In the genomic region with DNA sequence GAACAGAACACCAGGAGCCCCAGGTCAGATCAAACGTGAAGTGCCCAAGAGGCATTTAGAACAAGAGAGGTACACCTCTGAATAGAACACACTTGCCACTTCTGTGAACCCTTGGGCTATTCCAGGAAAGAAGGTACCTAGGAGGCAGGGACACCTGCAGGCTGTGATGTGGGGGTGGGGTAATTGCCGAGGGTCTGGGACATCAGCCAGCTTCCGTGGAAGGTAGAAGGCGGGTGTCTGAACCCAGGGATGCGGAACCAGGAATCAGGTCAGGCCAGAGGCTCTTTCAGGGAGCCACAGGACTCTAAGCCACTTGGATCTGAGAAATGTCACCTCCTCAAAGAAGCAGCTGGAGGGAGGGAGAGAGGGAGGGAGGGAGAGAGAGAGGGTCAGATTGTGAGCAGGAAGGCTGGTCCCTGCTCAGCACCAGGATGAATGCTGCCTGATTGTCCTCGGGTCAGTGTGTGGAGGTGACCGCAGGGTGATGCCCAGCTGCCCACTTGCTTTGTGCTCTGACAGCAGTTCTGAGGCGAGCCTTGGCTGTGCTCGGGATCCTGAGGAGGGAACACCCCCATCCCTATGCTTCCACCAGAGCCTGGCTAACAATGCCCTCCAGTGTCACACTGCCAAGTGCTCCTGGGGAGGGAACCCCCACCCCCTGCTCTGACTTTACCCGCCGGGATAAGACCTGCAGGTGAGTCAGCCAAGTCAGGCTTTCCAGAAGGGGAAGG, we compare ENCODE assay signal across 15 mouse cellular contexts. TPM values are rescaled to one million over a fixed set of nuclear protein-coding genes. Genes with fewer than 3 reads are reported as not detected.
DNase-seq lines count a peak whose midpoint lies in the region; ATAC-seq and TF ChIP-seq lines count a peak whose summit lies in the region.
"Had no signal": no experiment of that assay in that cellular context is flagged by ENCODE, and none has a peak within 500 bp of the region (broad histone marks: within the 10 kb centered on the region; RNA-seq: fewer than 3 reads in every experiment).

No protein-coding gene starts in this region.

- H3K27ac ChIP-seq in cerebellum, adult 2 months (ENCODE audit: insufficient read depth, low read length) = no peak overlapping the region
- H3K27ac ChIP-seq in lung, postnatal 0 days (ENCODE audit: low read length) = no peak overlapping the region
- peak overlapping the region; percentile 47; the same call in 1 of the 2 replicates for H3K27ac ChIP-seq in kidney, embryonic 14.5 days (ENCODE audit: low read depth, low read length)
- H3K27ac ChIP-seq: neural tube, embryonic 12.5 days had no signal

- H3K4me3 ChIP-seq in cerebellum, adult 2 months (replicated peaks; ENCODE audit: insufficient read depth, low read depth, low read length) = no peak overlapping the region
- H3K4me3 ChIP-seq in lung, postnatal 0 days (ENCODE audit: low read depth, low read length) = no peak overlapping the region
- H3K4me3 ChIP-seq in kidney, embryonic 14.5 days (ENCODE audit: low read length) = no peak overlapping the region
- H3K4me3 ChIP-seq: neural tube, embryonic 12.5 days had no signal

- peak; percentile 19 to 28 for DNase-seq in cerebellum, adult 2 months
- DNase-seq in lung, postnatal 0 days (ENCODE audit: low spot score) = no peak
- no peak for DNase-seq in lung, postnatal 10 days
- peak; percentile 69 for DNase-seq in Muller cell, postnatal 12 days (ENCODE audit: inconsistent ontology term)
- DNase-seq in c-Kit-positive CD71-positive TER-119-positive erythroid progenitor cells, embryonic 14.5 days (ENCODE audit: low spot score) = no peak
- DNase-seq in spleen, postnatal 10 days (ENCODE audit: low spot score in 2 of 2) = no peak
- DNase-seq: B cell, adult 2 months; heart, postnatal 36 days; lung, postnatal 14 days had no signal

- TF ChIP-seq CTCF in cerebellum, adult 2 months (IDR thresholded peaks at IDR 0.05; ENCODE audit: borderline replicate concordance, insufficient read depth, low read depth, low read length) = no peak
- no peak for TF ChIP-seq CTCF in lung, postnatal 0 days (IDR thresholded peaks at IDR 0.05)

- H3K36me3 ChIP-seq in lung, postnatal 0 days (ENCODE audit: insufficient read depth, low read length) = no peaks in the 10 kb centered on the region
- peaks cover 4% of the 10 kb centered on the region; the same call in 1 of the 2 replicates for H3K36me3 ChIP-seq in kidney, embryonic 14.5 days (ENCODE audit: control insufficient read depth, insufficient read depth, low read length)

- TF ChIP-seq POLR2A in cerebellum, adult 2 months (IDR thresholded peaks at IDR 0.05; ENCODE audit: borderline replicate concordance, insufficient read depth, low read length) = no peak

- H3K9ac ChIP-seq in lung, postnatal 0 days (replicated peaks; ENCODE audit: low read depth) = no peak overlapping the region
- H3K9ac ChIP-seq in kidney, embryonic 14.5 days (ENCODE audit: low read depth, low read length) = no peak overlapping the region
- H3K9ac ChIP-seq: neural tube, embryonic 12.5 days had no signal

- ATAC-seq in cerebellum, adult (ENCODE audit: insufficient number of reproducible peaks, low FRiP score, low TSS enrichment) = no peak
- ATAC-seq in lung, postnatal 0 days = peak; percentile 14; the same call in 1 of the 2 replicates
- peak; percentile 48 for ATAC-seq in kidney, embryonic 14.5 days (ENCODE audit: low FRiP score, low TSS enrichment)
- ATAC-seq: forebrain, embryonic 14.5 days had no signal

- no peak for TF ChIP-seq EP300 in lung, postnatal 0 days (IDR thresholded peaks at IDR 0.05)

- WGBS in cerebellum, adult 2 months = 30% methylated on average over 11 of the region's 11 CpGs
- WGBS in lung, postnatal 0 days = 47% methylated on average over 11 of the region's 11 CpGs
- 46% methylated on average over 11 of the region's 11 CpGs for WGBS in kidney, embryonic 14.5 days

- no peaks in the 10 kb centered on the region for H3K9me3 ChIP-seq in lung, postnatal 0 days (ENCODE audit: low read length)
- H3K9me3 ChIP-seq in kidney, embryonic 14.5 days (ENCODE audit: control insufficient read depth, low read length) = no peaks in the 10 kb centered on the region
- H3K9me3 ChIP-seq: neural tube, embryonic 12.5 days had no signal

- H3K27me3 ChIP-seq in cerebellum, adult 2 months (ENCODE audit: control insufficient read depth, insufficient read depth, low read length) = no peaks in the 10 kb centered on the region
- H3K27me3 ChIP-seq in lung, postnatal 0 days (replicated peaks; ENCODE audit: insufficient read depth, low read length) = no peaks in the 10 kb centered on the region
- no peaks in the 10 kb centered on the region for H3K27me3 ChIP-seq in kidney, embryonic 14.5 days (ENCODE audit: control insufficient read depth, insufficient read depth, low read length)
- H3K27me3 ChIP-seq: neural tube, embryonic 12.5 days had no signal

- no peak overlapping the region for H3K4me2 ChIP-seq in lung, postnatal 0 days (replicated peaks; ENCODE audit: low read depth, low read length)
- no peak overlapping the region for H3K4me2 ChIP-seq in kidney, embryonic 14.5 days (replicated peaks; ENCODE audit: low read depth, low read length)
- H3K4me2 ChIP-seq: neural tube, embryonic 12.5 days had no signal

- H3K4me1 ChIP-seq in cerebellum, adult 2 months (ENCODE audit: control insufficient read depth, insufficient read depth, low read length) = peaks cover 16% of the 10 kb centered on the region
- no peaks in the 10 kb centered on the region for H3K4me1 ChIP-seq in lung, postnatal 0 days (ENCODE audit: insufficient read depth, low read depth, low read length)
- peaks cover 8% of the 10 kb centered on the region; the same call in 1 of the 2 replicates for H3K4me1 ChIP-seq in kidney, embryonic 14.5 days (ENCODE audit: control insufficient read depth, insufficient read depth, low read length)
- H3K4me1 ChIP-seq: neural tube, embryonic 12.5 days had no signal

RNA-seq across cellular contexts. Expression of gene Gm5294, which starts 31.2 kb away (rescaled TPM):
- not detected in 2 replicates for polyA plus RNA-seq in cerebellum, adult 2 months (2012; rRNA removed)
- polyA plus RNA-seq in lung, postnatal 0 days (2015; fragmentation: Nextera tagmentation; extraction: Ambion mirVana) = not detected in 2 replicates
- not detected in 2 replicates for polyA plus RNA-seq in kidney, embryonic 14.5 days (2014; fragmentation: Nextera tagmentation; extraction: Ambion mirVana)
- polyA plus RNA-seq: forebrain, embryonic 14.5 days; limb, embryonic 11.5 days; neural tube, embryonic 12.5 days; stomach, embryonic 14.5 days had no signal

RNA-seq across cellular contexts. Expression of gene Fam20c, which starts 34.3 kb away (rescaled TPM):
- polyA plus RNA-seq in cerebellum, adult 2 months (2012; rRNA removed) = 31.1 and 32.9 TPM in 2 replicates
- polyA plus RNA-seq in lung, postnatal 0 days (2015; fragmentation: Nextera tagmentation; extraction: Ambion mirVana) = 4.9 and 5.6 TPM in 2 replicates
- 16.5 and 19.9 TPM in 2 replicates for polyA plus RNA-seq in kidney, embryonic 14.5 days (2014; fragmentation: Nextera tagmentation; extraction: Ambion mirVana)

Comparison
In these comparisons a context has a peak if more than half of its experiments do, and no peak if none do; other contexts are left out.
1. DNase-seq: peak in cerebellum, adult 2 months (2 of 2) and Muller cell, postnatal 12 days (single experiment); none in lung, postnatal 0 days (single experiment), lung, postnatal 10 days (single experiment), c-Kit-positive CD71-positive TER-119-positive erythroid progenitor cells, embryonic 14.5 days (single experiment) and spleen, postnatal 10 days (0 of 2).